Mouse (Mus musculus) monocyte, adult 2 months (primary cell): Measurements from ENCODE around the gene Slc38a9.

Source experiments
- DNase-seq, 2 experiments: peaks; one replicate each; pipeline ENCODE4 v3.0.0; 2022; ENCODE audit warnings: low spot score in 2 of 2, low read depth in 1 of 2

Gene Slc38a9

GRCm38 (mm10) chr13:112660574-112661381 is at the start of gene Slc38a9:
Slc38a9 (plus strand) TSS chr13:112660751.
- peak; percentile 64 to 81 for DNase-seq

- no peak for DNase-seq
These were observed 39.0 kb upstream of the Slc38a9 start for GRCm38 (mm10) chr13:112621592-112621991.

GRCm38 (mm10) chr13:112623656-112624055 is 36.9 kb upstream of the Slc38a9 start:
- DNase-seq: no peak

GRCm38 (mm10) chr13:112624622-112625021 is 35.9 kb upstream of the Slc38a9 start:
- DNase-seq: no peak

GRCm38 (mm10) chr13:112625566-112625965 is 35.0 kb upstream of the Slc38a9 start:
- DNase-seq: no peak

GRCm38 (mm10) chr13:112635174-112635837 is 25.2 kb upstream of the Slc38a9 start:
- DNase-seq: no peak

GRCm38 (mm10) chr13:112636498-112636897 is 24.1 kb upstream of the Slc38a9 start:
- DNase-seq: no peak

GRCm38 (mm10) chr13:112639111-112639510 is 21.4 kb upstream of the Slc38a9 start:
- DNase-seq: no peak

GRCm38 (mm10) chr13:112642897-112643296 is 17.7 kb upstream of the Slc38a9 start:
- DNase-seq: no peak

- DNase-seq: no peak
These were observed 15.6 kb upstream of the Slc38a9 start for GRCm38 (mm10) chr13:112644996-112645395.

GRCm38 (mm10) chr13:112645529-112646186 is 14.9 kb upstream of the Slc38a9 start:
- no peak for DNase-seq

- DNase-seq: no peak
These were observed 9.4 kb upstream of the Slc38a9 start for GRCm38 (mm10) chr13:112651183-112651582.

GRCm38 (mm10) chr13:112652205-112652604 is 8.3 kb upstream of the Slc38a9 start, which contains the start of gene Ddx4:
Ddx4 (minus strand) TSS chr13:112652475.
- no peak for DNase-seq

GRCm38 (mm10) chr13:112659986-112660573 is 471 bp upstream of the Slc38a9 start:
- DNase-seq: no peak

- no peak for DNase-seq
These were observed 1.1 kb downstream of the Slc38a9 start for GRCm38 (mm10) chr13:112661687-112662086.

GRCm38 (mm10) chr13:112666433-112667024 is 6.0 kb downstream of the Slc38a9 start:
- DNase-seq: peak; percentile 19 to 51

GRCm38 (mm10) chr13:112667215-112667614 is 6.7 kb downstream of the Slc38a9 start:
- no peak for DNase-seq

GRCm38 (mm10) chr13:112671708-112672107 is 11.2 kb downstream of the Slc38a9 start:
- no peak for DNase-seq

- DNase-seq: no peak
These were observed 12.2 kb downstream of the Slc38a9 start for GRCm38 (mm10) chr13:112672797-112673196.

- DNase-seq: no peak
These were observed 13.4 kb downstream of the Slc38a9 start for GRCm38 (mm10) chr13:112673899-112674447.

- no peak for DNase-seq
These were observed 17.6 kb downstream of the Slc38a9 start for GRCm38 (mm10) chr13:112678154-112678553.
